Mouse (Mus musculus) CH12.LX (cell line): ENCODE measurements around the gene Ace3.

Source experiments
- BHLHE40 ChIP-seq: IDR thresholded peaks from 2 replicates; pipeline ENCODE4 v1.6.1; 2011; ENCODE audit warnings: mild to moderate bottlenecking, low read depth, low read length, improper control_type of control experiment
- CHD2 ChIP-seq: IDR thresholded peaks from 2 replicates; pipeline ENCODE4 v1.6.1; 2011; ENCODE audit warnings: low read length, improper control_type of control experiment
- CTCF ChIP-seq, 2 experiments: IDR thresholded peaks in 1 of 2; conservative IDR thresholded peaks in 1 of 2; 2 replicates each; pipeline ENCODE4 v1.5.1; 2011 to 2012; ENCODE audit warnings: low read depth in 2 of 2, low read length in 2 of 2, improper control_type of control experiment in 1 of 2, inconsistent platforms in 1 of 2, mild to moderate bottlenecking in 1 of 2, moderate library complexity in 1 of 2
- EP300 ChIP-seq: IDR thresholded peaks from 2 replicates; pipeline ENCODE4 v1.6.1; 2011; ENCODE audit warnings: low read length, improper control_type of control experiment
- KAT2A ChIP-seq: IDR thresholded peaks from 2 replicates; pipeline ENCODE4 v1.6.1; 2012; ENCODE audit warnings: low read length, improper control_type of control experiment, inconsistent platforms; ENCODE audit not compliant: insufficient replicate concordance
- NELFE ChIP-seq: IDR thresholded peaks from 2 replicates; pipeline ENCODE4 v1.6.1; 2011; ENCODE audit warnings: low read depth, low read length, improper control_type of control experiment
- POLR2A ChIP-seq: IDR thresholded peaks from 2 replicates; pipeline ENCODE4 v1.6.1; 2011; ENCODE audit warnings: low read depth, mild to moderate bottlenecking, improper control_type of control experiment, low read length
- POLR2AphosphoS2 ChIP-seq: IDR thresholded peaks from 2 replicates; pipeline ENCODE4 v1.6.1; 2011; ENCODE audit warnings: low read depth, low read length, improper control_type of control experiment
- RCOR1 ChIP-seq: conservative IDR thresholded peaks from 2 replicates; pipeline ENCODE4 v1.6.1; 2012; ENCODE audit warnings: low read depth, mild to moderate bottlenecking, inconsistent platforms, low read length, improper control_type of control experiment
- SMC3 ChIP-seq: IDR thresholded peaks from 2 replicates; pipeline ENCODE4 v1.6.1; 2011; ENCODE audit warnings: low read depth, low read length, improper control_type of control experiment
- UBTF ChIP-seq: IDR thresholded peaks from 2 replicates; pipeline ENCODE4 v1.6.1; 2012; ENCODE audit warnings: low read depth, mild to moderate bottlenecking, inconsistent platforms, low read length, improper control_type of control experiment, moderate library complexity
- ZC3H11A ChIP-seq: IDR thresholded peaks from 2 replicates; pipeline ENCODE4 v1.6.1; 2012; ENCODE audit warnings: low read depth, mild to moderate bottlenecking, inconsistent platforms, low read length, improper control_type of control experiment
- ZKSCAN1 ChIP-seq: IDR thresholded peaks from 2 replicates; pipeline ENCODE4 v1.6.1; 2012; ENCODE audit warnings: low read depth, inconsistent platforms, low read length, improper control_type of control experiment, borderline replicate concordance
- ZNF384 ChIP-seq: IDR thresholded peaks from 2 replicates; pipeline ENCODE4 v1.6.1; 2012; ENCODE audit warnings: low read depth, low read length, improper control_type of control experiment, inconsistent platforms

- TF ChIP-seq POLR2A: no peak
- TF ChIP-seq EP300: no peak
- TF ChIP-seq KAT2A: no peak
- TF ChIP-seq CTCF (conservative IDR thresholded peaks at IDR 0.05 in 1 of 2, IDR thresholded peaks at IDR 0.05 in 1 of 2; ENCODE audit: low read depth in 2 of 2, low read length in 2 of 2): no peak
- no peak for TF ChIP-seq CHD2
- no peak for TF ChIP-seq UBTF
- TF ChIP-seq NELFE: no peak
- TF ChIP-seq ZNF384: no peak
- TF ChIP-seq ZC3H11A: no peak
- no peak for TF ChIP-seq BHLHE40
- TF ChIP-seq POLR2AphosphoS2: no peak
- no peak for TF ChIP-seq RCOR1
- TF ChIP-seq SMC3: no peak
- TF ChIP-seq ZKSCAN1: no peak
Measured at GRCm38 (mm10) chr11:105990231-105990630, 4.2 kb upstream of the Ace3 start.
